Mouse (Mus musculus): ENCODE measurements at regions not wholly inside any gene's neighbourhood (a gene's known extent, or its start where the extent isn't known, plus 50 kb on each side); places are given as distances from the start of the nearest gene placed in this dataset.
A peak's percentile ranks its signal among the peaks of the same experiment; 100 is the strongest.
"Not testable (repeated sequence)": the region's sequence is repeated elsewhere in the genome, so short reads cannot be mapped to it uniquely, and the experiment has no call there.

DNA sequence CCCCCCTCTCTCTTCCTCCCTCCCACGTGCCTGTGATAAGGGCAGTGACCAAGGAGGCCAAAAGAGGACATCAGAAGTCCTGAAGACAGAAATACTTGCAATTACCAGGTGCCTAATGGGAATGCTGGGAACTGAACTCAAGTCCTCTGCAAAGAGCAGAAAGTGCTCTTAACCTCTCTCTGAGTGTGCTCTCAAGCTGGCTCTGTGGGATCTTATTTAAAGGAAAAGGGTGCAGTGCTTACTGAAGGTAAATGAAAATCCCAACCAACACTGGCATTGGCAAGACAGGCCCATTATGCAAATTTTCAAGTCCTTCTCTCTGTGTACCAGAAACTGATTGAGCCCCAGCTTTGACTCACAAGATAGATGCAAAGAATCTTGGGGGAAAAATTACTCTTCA is 555.6 kb downstream of the Synb start:
- no peaks in the 10 kb centered on the region for H3K4me1 ChIP-seq (ENCODE audit: control insufficient read depth, insufficient read depth, low read length)
- H3K4me3 ChIP-seq (replicated peaks; ENCODE audit: low read length) = no peak overlapping the region
- no peaks in the 10 kb centered on the region for H3K9me3 ChIP-seq (ENCODE audit: control insufficient read depth, low read length)
- no peak for TF ChIP-seq POLR2A (IDR thresholded peaks at IDR 0.05; ENCODE audit: borderline replicate concordance, extremely low read depth, insufficient read depth, insufficient read length)
- no peaks in the 10 kb centered on the region for H3K27me3 ChIP-seq (ENCODE audit: control insufficient read depth, insufficient read depth, low read length)
- H3K4me2 ChIP-seq (replicated peaks; ENCODE audit: low read depth, low read length, severe bottlenecking) = no peak overlapping the region
- no peak overlapping the region for H3K9ac ChIP-seq (ENCODE audit: low read depth, low read length, severe bottlenecking)
- no peak for ATAC-seq (ENCODE audit: low FRiP score, low read depth)
- no peaks in the 10 kb centered on the region for H3K36me3 ChIP-seq (ENCODE audit: control insufficient read depth, insufficient read depth, low read length)
- WGBS = 13% methylated on average over 1 of the region's 1 CpGs
- H3K27ac ChIP-seq (replicated peaks; ENCODE audit: low read depth, low read length) = no peak overlapping the region
- DNase-seq (ENCODE audit: low spot score) = no peak

DNA sequence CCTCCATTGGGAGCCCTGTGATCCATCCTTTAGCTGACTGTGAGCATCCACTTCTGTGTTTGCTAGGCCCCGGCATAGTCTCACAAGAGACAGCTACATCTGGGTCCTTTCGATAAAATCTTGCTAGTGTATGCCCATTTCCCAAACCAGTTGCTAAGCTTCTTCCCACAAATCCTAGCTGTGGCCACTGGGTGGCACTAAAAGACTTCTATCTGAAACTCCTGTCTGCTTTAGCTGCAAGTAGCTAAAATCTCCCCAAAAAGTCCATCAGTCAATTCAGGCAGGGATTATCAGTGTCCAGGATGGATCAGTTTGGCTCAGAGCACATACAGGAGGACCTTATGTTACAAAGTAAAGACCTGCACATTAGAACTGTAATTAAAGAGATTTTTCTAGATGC is 558.3 kb downstream of the Synb start:
- H3K36me3 ChIP-seq (ENCODE audit: control insufficient read depth, insufficient read depth, low read length); H3K27me3 ChIP-seq (ENCODE audit: control insufficient read depth, insufficient read depth, low read length); ATAC-seq (ENCODE audit: low FRiP score, low read depth); H3K4me3 ChIP-seq (replicated peaks; ENCODE audit: low read length); H3K4me2 ChIP-seq (replicated peaks; ENCODE audit: low read depth, low read length, severe bottlenecking); H3K4me1 ChIP-seq (ENCODE audit: control insufficient read depth, insufficient read depth, low read length); H3K9ac ChIP-seq (ENCODE audit: low read depth, low read length, severe bottlenecking); H3K9me3 ChIP-seq (ENCODE audit: control insufficient read depth, low read length); H3K27ac ChIP-seq (replicated peaks; ENCODE audit: low read depth, low read length): not testable (repeated sequence)
- DNase-seq (ENCODE audit: low spot score) = peak; percentile 85
- 51% methylated on average over 2 of the region's 2 CpGs for WGBS

DNA sequence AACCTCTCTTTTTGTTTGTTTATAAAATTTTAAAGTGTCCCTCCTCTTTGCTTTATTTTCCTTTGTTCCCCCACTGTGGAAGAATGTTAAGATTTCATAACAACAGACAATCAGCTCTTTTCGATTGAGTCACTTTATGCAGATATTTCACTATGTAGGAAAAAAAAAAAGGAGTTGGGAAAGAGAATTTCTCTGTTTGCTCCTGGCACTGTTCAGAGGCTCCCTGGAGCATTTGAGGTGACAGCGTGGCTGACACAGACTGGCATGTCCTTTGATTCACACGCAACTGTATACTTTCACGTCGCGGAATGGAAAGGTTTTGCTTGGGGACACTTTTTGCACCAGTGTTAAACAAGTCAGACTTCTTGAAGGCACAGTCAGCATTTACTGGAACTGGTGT is 572.9 kb downstream of the Synb start:
- Histone ChIP-seq H3K4me1 (ENCODE audit: control insufficient read depth, insufficient read depth, low read length) (no peaks in the 10 kb centered on the region), H3K27ac (replicated peaks; ENCODE audit: low read depth, low read length) (no peak overlapping the region), H3K9ac (ENCODE audit: low read depth, low read length, severe bottlenecking) (no peak overlapping the region), H3K36me3 (ENCODE audit: control insufficient read depth, insufficient read depth, low read length) (no peaks in the 10 kb centered on the region), H3K9me3 (ENCODE audit: control insufficient read depth, low read length) (no peaks in the 10 kb centered on the region), H3K27me3 (ENCODE audit: control insufficient read depth, insufficient read depth, low read length) (no peaks in the 10 kb centered on the region), H3K4me3 (replicated peaks; ENCODE audit: low read length) (no peak overlapping the region), H3K4me2 (replicated peaks; ENCODE audit: low read depth, low read length, severe bottlenecking) (no peak overlapping the region)
- 65% methylated on average over 6 of the region's 6 CpGs for WGBS
- no peak for TF ChIP-seq POLR2A (IDR thresholded peaks at IDR 0.05; ENCODE audit: borderline replicate concordance, extremely low read depth, insufficient read depth, insufficient read length)
- DNase-seq (ENCODE audit: low spot score) (no peak), ATAC-seq (ENCODE audit: low FRiP score, low read depth) (no peak)

DNA sequence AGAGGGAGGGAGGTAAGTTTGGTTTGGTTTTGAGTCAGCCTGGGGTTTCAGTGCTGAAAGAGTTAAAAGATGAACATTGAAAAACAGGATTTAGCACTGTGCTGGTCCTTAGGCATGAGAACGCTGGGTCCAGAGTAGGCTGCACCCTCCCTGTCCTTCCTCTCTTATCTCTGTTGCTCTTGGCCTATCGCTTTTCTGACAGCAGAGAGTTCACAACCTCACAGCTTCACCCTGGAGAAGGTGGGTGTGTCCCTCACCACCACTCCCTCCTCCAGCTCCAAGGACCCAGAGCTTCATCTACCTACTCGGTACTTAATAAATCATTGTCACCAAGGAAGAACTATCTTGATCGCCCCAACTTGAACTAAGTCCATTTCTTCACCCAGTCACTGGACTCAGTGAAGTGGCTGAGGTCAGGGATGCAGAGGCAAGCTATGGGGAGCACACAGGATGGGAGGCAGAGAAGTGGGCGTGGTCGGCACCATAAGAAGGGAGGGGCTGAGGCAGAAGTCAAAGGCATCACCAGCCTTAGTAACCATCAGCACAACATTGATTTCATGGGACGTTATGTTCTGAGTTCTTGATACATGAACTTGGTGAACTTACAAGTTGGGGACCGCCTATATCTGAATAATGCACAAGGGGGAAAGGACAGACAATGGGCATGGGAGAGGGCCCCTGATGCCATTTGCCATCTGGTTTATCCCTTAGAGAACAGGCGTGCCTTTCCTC is 574.5 kb downstream of the Synb start:
- no peaks in the 10 kb centered on the region for H3K36me3 ChIP-seq (ENCODE audit: control insufficient read depth, insufficient read depth, low read length)
- no peak for ATAC-seq (ENCODE audit: low FRiP score, low read depth)
- DNase-seq (ENCODE audit: low spot score) = no peak
- no peaks in the 10 kb centered on the region for H3K9me3 ChIP-seq (ENCODE audit: control insufficient read depth, low read length)
- 75% methylated on average over 9 of the region's 9 CpGs for WGBS
- H3K4me3 ChIP-seq (replicated peaks; ENCODE audit: low read length) = no peak overlapping the region
- no peak overlapping the region for H3K4me2 ChIP-seq (replicated peaks; ENCODE audit: low read depth, low read length, severe bottlenecking)
- no peaks in the 10 kb centered on the region for H3K4me1 ChIP-seq (ENCODE audit: control insufficient read depth, insufficient read depth, low read length)
- no peaks in the 10 kb centered on the region for H3K27me3 ChIP-seq (ENCODE audit: control insufficient read depth, insufficient read depth, low read length)
- TF ChIP-seq POLR2A (IDR thresholded peaks at IDR 0.05; ENCODE audit: borderline replicate concordance, extremely low read depth, insufficient read depth, insufficient read length) = no peak
- H3K27ac ChIP-seq (replicated peaks; ENCODE audit: low read depth, low read length) = no peak overlapping the region
- H3K9ac ChIP-seq (ENCODE audit: low read depth, low read length, severe bottlenecking) = no peak overlapping the region

DNA sequence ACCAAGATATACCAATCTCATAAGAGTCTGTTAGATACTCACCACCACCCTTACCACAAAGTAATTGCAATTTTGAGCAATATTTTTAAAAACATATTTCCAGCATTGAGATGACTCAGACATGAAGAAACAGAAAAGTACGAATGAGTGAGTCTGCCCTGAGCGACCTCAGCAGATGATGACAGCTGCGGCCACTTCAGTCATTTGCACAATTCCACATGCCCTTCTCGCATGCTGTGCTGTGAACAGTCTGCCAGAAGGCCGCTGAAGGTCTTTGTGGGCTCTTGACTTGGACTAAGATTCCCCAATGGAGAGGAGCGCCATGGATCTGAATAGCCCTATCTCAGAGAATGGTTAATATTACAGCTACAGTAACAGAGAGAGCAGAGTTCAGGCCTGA is 575.3 kb downstream of the Synb start:
- H3K4me3 ChIP-seq (replicated peaks; ENCODE audit: low read length) = no peak overlapping the region
- no peak for DNase-seq (ENCODE audit: low spot score)
- no peak for TF ChIP-seq POLR2A (IDR thresholded peaks at IDR 0.05; ENCODE audit: borderline replicate concordance, extremely low read depth, insufficient read depth, insufficient read length)
- WGBS = 90% methylated on average over 6 of the region's 6 CpGs
- H3K9ac ChIP-seq (ENCODE audit: low read depth, low read length, severe bottlenecking) = no peak overlapping the region
- H3K27ac ChIP-seq (replicated peaks; ENCODE audit: low read depth, low read length) = no peak overlapping the region
- H3K27me3 ChIP-seq (ENCODE audit: control insufficient read depth, insufficient read depth, low read length) = no peaks in the 10 kb centered on the region
- H3K36me3 ChIP-seq (ENCODE audit: control insufficient read depth, insufficient read depth, low read length) = no peaks in the 10 kb centered on the region
- no peak for ATAC-seq (ENCODE audit: low FRiP score, low read depth)
- H3K4me2 ChIP-seq (replicated peaks; ENCODE audit: low read depth, low read length, severe bottlenecking) = no peak overlapping the region
- H3K4me1 ChIP-seq (ENCODE audit: control insufficient read depth, insufficient read depth, low read length) = no peaks in the 10 kb centered on the region
- H3K9me3 ChIP-seq (ENCODE audit: control insufficient read depth, low read length) = no peaks in the 10 kb centered on the region
